Mouse (Mus musculus) kidney, embryonic 15.5 days (tissue): ENCODE measurements at regions not wholly inside any gene's neighbourhood (a gene's known extent, or its start where the extent isn't known, plus 50 kb on each side); places are given as distances from the start of the nearest gene placed in this dataset.

ENCODE experiments used
- ATAC-seq: fragments of 200-750 bp; cut with Nextera tagmentation; replicated peaks from 2 replicates; pipeline ENCODE4 v1.8.0; 2017; ENCODE audit warnings: moderate TSS enrichment; ENCODE audit not compliant: low FRiP score
- H3K27ac ChIP-seq: fragments of 300-500 bp; sonication (generic); 2 replicates; pipeline ENCODE4 v1.5.1; 2015; ENCODE audit warnings: mild to moderate bottlenecking, inconsistent platforms
- H3K27me3 ChIP-seq: fragments of 300-500 bp; sonication (generic); 2 replicates; pipeline ENCODE4 v1.6.1; 2015; ENCODE audit warnings: inconsistent platforms
- H3K36me3 ChIP-seq: fragments of 300-500 bp; sonication (generic); 2 replicates; pipeline ENCODE4 v1.6.1; 2015; ENCODE audit warnings: inconsistent platforms
- H3K4me1 ChIP-seq: fragments of 300-500 bp; sonication (generic); 2 replicates; pipeline ENCODE4 v1.6.1; 2015; ENCODE audit warnings: inconsistent platforms
- H3K4me2 ChIP-seq: fragments of 300-500 bp; sonication (generic); 2 replicates; pipeline ENCODE4 v1.6.1; 2015; ENCODE audit warnings: moderate library complexity, mild to moderate bottlenecking, inconsistent platforms
- H3K4me3 ChIP-seq: fragments of 300-500 bp; sonication (generic); replicated peaks from 2 replicates; pipeline ENCODE4 v1.5.1; 2015; ENCODE audit warnings: mild to moderate bottlenecking, inconsistent platforms
- H3K9ac ChIP-seq: fragments of 300-500 bp; sonication (generic); 2 replicates; pipeline ENCODE4 v1.6.1; 2015; ENCODE audit warnings: mild to moderate bottlenecking, inconsistent platforms
- H3K9me3 ChIP-seq: fragments of 300-500 bp; sonication (generic); replicated peaks from 2 replicates; pipeline ENCODE4 v1.6.1; 2016; ENCODE audit warnings: inconsistent platforms
- WGBS: fragments of 180-500 bp; shearing (Covaris S2); methylation state at CpG from one replicate; pipeline ENCODE4 v1.1.7; 2015; ENCODE audit warnings: mixed read lengths; 5-methylcytosine and 5-hydroxymethylcytosine counted together

DNA sequence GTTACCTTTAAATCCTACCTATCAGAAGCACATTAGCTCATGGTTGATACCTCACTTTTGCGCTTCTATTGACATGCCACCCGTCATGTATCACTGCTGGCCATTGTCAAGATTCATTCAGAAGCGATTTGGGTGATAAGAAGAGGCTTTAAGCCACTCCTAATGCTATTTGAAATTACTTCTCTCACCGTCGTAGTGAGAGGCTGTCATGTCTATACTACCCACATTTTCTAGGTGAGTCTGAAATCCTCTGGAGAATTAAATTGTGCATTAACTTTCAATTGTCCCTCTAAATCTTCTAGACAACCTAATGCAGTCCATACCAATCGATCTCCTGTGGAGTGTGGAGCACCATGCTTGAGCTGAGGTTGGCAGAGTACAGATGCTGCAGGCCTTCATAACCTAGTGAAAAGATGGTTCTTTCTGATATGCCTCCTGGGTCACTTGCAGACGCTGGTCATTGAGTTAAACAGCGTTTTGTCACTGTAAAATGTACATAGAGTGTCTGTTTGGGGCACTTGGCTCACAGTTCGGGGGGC lies 312.5 kb downstream of the Hace1 start:
- WGBS = 85% methylated on average over 9 of the region's 9 CpGs
- no peak overlapping the region for H3K4me3 ChIP-seq
- H3K36me3 ChIP-seq = no peaks in the 10 kb centered on the region
- peaks cover 8% of the 10 kb centered on the region for H3K4me1 ChIP-seq
- no peaks in the 10 kb centered on the region for H3K9me3 ChIP-seq
- peak overlapping the region; percentile 73 for H3K27ac ChIP-seq
- peak; percentile 40; the same call in 1 of the 2 replicates for ATAC-seq
- no peak overlapping the region for H3K9ac ChIP-seq
- peak overlapping the region; percentile 40; the same call in 1 of the 2 replicates for H3K4me2 ChIP-seq
- H3K27me3 ChIP-seq = no peaks in the 10 kb centered on the region

DNA sequence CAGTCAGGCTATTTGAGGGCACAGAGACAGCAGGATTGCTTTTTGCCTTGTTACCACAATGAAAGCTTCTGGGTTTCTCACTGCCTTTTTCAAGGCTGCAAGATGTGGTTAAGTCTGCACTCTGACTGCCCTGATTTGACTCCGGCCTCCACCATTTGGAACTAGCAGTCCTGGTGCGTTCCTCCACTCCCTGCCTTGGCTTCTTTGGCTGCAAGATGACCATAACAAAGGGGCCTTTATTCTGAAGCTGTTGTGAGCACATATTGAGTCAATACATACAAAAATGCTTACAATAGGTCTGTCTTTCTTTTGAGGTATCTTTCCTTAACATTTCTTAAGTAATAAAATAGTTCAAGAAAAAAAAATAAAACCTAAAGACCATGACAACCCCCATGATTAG lies 314.8 kb downstream of the Hace1 start:
- no peaks in the 10 kb centered on the region for H3K9me3 ChIP-seq
- no peaks in the 10 kb centered on the region for H3K36me3 ChIP-seq
- no peaks in the 10 kb centered on the region for H3K27me3 ChIP-seq
- ATAC-seq = no peak
- H3K9ac ChIP-seq = no peak overlapping the region
- WGBS = 86% methylated on average over 2 of the region's 2 CpGs
- H3K4me1 ChIP-seq = peaks cover 8% of the 10 kb centered on the region
- H3K4me3 ChIP-seq = no peak overlapping the region
- no peak overlapping the region for H3K4me2 ChIP-seq
- H3K27ac ChIP-seq = no peak overlapping the region

DNA sequence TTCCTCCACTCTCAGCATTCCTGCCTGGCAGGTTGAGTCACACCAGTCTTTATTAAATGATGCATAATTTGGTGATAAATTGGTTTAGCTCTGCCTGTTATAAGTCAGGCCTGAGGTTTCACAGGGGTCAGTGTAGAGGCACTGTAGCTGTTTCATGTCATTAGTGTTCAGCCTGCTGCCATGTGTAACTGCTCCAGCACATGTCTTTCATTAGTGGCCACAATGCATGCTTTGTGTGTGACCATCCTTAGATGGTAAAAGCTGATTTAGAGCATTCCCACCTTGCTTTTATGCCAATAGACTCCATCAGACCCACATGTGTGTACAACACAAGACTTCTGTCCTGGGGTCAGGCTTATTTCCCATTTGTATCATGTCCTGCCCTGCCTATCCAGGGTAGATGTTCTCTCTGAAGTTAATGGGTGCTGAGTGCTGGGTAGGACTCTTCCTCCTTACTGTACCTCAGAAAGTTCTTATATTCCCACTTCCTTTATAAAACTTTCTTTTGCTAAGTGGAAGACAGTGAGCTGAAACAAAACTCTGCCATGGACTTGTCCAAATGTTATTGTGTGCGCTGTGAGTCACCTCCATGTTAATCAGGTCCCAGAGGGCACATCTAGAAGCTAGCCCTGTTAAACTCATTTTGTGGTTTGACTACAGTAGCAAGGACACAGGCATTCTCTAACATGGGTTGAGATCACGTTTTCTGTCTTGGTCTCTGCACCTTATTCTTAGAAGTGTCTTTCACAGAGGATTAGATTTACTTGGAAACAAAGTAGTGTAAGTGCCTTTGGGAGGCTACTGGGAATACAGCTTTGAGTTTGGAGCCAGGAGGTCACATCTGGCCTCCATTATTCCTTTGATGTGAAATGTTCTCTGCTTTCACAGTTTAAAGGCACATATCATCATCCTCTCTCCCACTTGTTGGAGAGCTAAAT lies 316.5 kb downstream of the Hace1 start:
- ATAC-seq = no peak
- WGBS = 47% methylated on average over 2 of the region's 2 CpGs
- no peak overlapping the region for H3K4me2 ChIP-seq

DNA sequence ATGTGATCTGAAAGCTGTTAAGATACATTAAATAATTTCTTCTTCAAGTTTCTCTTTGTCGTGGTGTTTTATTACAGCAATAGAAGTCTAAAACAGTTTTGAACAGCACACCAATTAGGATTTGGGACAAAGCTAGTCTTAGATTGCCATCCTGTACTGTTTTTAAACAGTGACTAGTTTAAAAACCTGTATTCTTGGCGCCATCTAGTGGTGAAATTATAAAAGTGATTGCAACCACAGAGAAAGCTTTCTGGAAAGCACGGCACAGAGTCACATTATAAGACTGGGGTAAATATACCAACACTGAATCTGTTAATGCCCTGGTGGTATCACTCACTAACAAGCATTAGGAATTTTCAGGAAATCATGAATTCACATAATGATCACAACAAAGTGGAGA lies 339.3 kb downstream of the Hace1 start:
- ATAC-seq = 0 out of 2 replicates have a peak, but pooled peaks have one; percentile 36
- no peak overlapping the region for H3K4me3 ChIP-seq
- H3K4me2 ChIP-seq = no peak overlapping the region
- H3K36me3 ChIP-seq = no peaks in the 10 kb centered on the region
- no peak overlapping the region for H3K9ac ChIP-seq
- H3K27me3 ChIP-seq = no peaks in the 10 kb centered on the region
- H3K27ac ChIP-seq = no peak overlapping the region
- 0 out of 2 replicates have a peak, but pooled peaks cover 5% of the 10 kb centered on the region for H3K9me3 ChIP-seq
- H3K4me1 ChIP-seq = no peaks in the 10 kb centered on the region
- WGBS = 18% methylated on average over 3 of the region's 3 CpGs

More for the DNA sequence above, 316.5 kb downstream of the Hace1 start:
- Histone ChIP-seq H3K27me3 (no peaks in the 10 kb centered on the region), H3K4me3 (no peak overlapping the region), H3K27ac (no peak overlapping the region), H3K4me1 (peaks cover 3% of the 10 kb centered on the region; the same call in 1 of the 2 replicates), H3K9ac (no peak overlapping the region), H3K36me3 (no peaks in the 10 kb centered on the region), H3K9me3 (no peaks in the 10 kb centered on the region)

DNA sequence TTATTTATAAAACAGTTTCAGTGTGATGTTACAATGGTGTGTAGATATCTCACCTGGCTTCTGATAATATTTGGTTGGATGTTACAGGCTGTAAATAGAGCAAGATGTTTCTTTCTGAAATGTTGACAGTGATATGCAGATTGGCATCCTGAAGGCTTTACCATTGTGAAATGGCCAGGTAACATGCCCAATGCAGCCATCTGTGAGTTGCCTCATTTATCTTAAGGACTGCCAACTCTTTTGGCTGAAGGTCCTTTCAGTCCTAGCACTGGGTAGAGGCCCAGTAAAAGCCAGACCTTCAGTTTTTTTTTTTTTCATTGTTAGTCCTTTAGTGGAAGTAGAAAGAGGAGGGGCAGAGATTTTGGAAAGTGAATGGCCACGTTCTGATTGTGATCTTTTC lies 348.1 kb downstream of the Hace1 start:
- 53% methylated on average over 1 of the region's 1 CpGs for WGBS
- Histone ChIP-seq H3K9me3 (no peaks in the 10 kb centered on the region), H3K4me2 (no peak overlapping the region), H3K27me3 (no peaks in the 10 kb centered on the region), H3K9ac (no peak overlapping the region), H3K4me3 (no peak overlapping the region), H3K36me3 (no peaks in the 10 kb centered on the region), H3K27ac (no peak overlapping the region), H3K4me1 (no peaks in the 10 kb centered on the region)
- ATAC-seq = no peak

DNA sequence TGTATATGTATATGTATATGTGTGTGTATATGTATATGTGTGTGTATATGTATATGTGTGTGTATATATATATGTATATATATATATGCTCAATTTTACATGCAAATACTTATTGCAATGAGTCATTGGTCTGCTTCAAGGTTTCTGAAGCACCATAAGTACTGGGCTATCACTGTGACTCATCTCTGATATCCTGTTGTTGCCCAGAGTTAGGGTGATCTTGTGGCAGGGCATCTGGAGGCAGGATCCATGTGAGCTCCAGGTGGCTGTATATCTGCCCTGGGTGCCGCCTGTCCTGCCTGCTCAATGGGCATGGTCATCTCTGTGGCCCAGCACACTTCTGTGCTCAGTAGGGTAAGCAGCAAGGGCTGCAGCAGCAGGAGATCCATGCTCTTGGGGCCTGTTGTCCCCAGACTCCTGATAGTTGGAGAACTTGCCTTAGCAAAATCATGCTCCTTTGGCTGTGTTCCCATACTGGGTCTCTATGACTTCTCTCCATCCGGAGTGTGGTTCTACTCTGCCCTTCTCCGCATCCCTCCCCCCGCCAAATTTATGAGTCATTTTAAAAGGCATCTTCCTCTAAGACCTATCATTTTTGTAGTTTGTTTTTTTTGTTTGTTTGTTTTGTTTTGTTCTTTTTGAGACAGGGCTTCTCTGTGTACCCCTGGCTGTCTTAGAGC lies 356.1 kb downstream of the Hace1 start:
- Histone ChIP-seq H3K4me3 (no peak overlapping the region), H3K27me3 (no peaks in the 10 kb centered on the region), H3K4me2 (no peak overlapping the region), H3K9me3 (no peaks in the 10 kb centered on the region), H3K9ac (no peak overlapping the region), H3K36me3 (no peaks in the 10 kb centered on the region), H3K4me1 (no peaks in the 10 kb centered on the region), H3K27ac (no peak overlapping the region)
- no peak for ATAC-seq
- 88% methylated on average over 4 of the region's 4 CpGs for WGBS

DNA sequence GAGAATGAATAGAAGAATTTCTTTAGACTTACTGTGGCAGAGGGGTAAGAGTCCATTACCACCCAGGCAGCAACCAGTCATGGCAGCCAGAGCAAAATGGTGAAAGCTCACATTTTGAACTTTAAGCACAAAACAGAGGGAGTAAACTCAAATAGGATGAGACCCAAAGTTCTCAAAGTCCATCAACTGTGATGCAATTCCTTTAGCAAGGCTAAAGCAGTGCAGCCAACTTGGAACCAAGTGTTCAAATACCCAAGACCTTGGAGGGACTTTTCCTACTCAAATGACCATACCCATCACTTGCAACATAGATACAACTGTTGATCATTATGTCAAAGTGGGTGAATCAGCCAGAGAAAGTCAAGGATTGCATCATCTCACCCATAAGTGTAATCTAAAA lies 380.1 kb downstream of the Hace1 start:
- H3K4me2 ChIP-seq = no peak overlapping the region
- no peak overlapping the region for H3K27ac ChIP-seq
- no peak overlapping the region for H3K4me3 ChIP-seq
- H3K4me1 ChIP-seq = no peaks in the 10 kb centered on the region
- H3K9ac ChIP-seq = no peak overlapping the region
- no peaks in the 10 kb centered on the region for H3K36me3 ChIP-seq
- no peaks in the 10 kb centered on the region for H3K27me3 ChIP-seq
- no peaks in the 10 kb centered on the region for H3K9me3 ChIP-seq
- no peak for ATAC-seq

DNA sequence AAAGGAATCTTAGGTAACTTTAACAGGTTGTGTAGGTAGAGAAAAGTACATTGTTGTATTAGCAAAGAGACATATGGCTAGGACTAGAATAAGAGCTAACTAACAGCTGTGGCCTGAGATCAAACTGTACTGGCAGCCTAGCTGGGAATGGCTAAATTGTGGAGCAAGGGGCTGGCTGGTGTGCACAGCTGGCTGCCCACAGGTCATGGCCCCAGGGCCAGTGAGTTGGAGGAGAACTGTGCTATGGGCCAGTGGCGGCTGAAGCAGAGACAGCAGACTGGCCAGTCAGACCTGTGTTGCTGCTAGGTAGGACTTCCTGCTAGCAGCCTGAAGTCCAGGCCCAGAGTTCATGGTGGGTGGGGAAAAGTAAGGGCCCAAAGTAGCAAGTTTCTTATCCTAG lies 394.6 kb downstream of the Hace1 start:
- Histone ChIP-seq H3K4me2 (no peak overlapping the region), H3K27ac (no peak overlapping the region), H3K9me3 (no peaks in the 10 kb centered on the region), H3K9ac (no peak overlapping the region), H3K36me3 (no peaks in the 10 kb centered on the region), H3K27me3 (no peaks in the 10 kb centered on the region), H3K4me1 (no peaks in the 10 kb centered on the region; the same call in 1 of the 2 replicates), H3K4me3 (no peak overlapping the region)
- ATAC-seq = peak; percentile 58; the same call in 1 of the 2 replicates
- WGBS = 32% methylated on average over 1 of the region's 1 CpGs

DNA sequence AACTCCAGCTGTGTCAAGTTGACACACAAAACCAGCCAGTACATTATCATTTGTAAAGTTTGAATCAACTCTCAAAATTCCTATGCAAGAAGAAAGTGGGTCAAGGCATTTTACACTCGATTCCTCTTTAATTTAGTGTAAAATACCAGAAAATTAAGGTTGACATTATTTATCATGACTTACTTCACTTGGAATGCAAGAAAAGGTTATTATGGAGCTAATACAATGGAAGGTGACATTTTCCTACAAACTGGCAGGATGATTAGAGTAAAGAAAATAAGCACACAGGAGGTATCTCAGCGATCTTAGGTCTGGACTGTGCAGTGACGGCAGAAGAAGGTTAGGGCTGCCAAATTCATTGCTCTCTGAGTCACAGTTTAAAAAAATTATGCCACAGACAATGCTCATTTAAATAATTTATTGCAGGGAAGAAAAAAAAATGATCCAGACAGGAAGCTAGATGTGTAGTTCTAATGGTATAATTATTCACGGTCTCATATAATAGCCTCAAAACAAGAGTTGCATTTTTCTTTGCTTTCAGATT lies 405.2 kb downstream of the Hace1 start:
- no peaks in the 10 kb centered on the region for H3K27me3 ChIP-seq
- H3K4me3 ChIP-seq = no peak overlapping the region
- ATAC-seq = no peak
- H3K4me2 ChIP-seq = no peak overlapping the region
- WGBS = 52% methylated on average over 4 of the region's 4 CpGs
- no peaks in the 10 kb centered on the region for H3K4me1 ChIP-seq
- H3K9me3 ChIP-seq = no peaks in the 10 kb centered on the region
- H3K36me3 ChIP-seq = no peaks in the 10 kb centered on the region
- no peak overlapping the region for H3K27ac ChIP-seq
- no peak overlapping the region for H3K9ac ChIP-seq

DNA sequence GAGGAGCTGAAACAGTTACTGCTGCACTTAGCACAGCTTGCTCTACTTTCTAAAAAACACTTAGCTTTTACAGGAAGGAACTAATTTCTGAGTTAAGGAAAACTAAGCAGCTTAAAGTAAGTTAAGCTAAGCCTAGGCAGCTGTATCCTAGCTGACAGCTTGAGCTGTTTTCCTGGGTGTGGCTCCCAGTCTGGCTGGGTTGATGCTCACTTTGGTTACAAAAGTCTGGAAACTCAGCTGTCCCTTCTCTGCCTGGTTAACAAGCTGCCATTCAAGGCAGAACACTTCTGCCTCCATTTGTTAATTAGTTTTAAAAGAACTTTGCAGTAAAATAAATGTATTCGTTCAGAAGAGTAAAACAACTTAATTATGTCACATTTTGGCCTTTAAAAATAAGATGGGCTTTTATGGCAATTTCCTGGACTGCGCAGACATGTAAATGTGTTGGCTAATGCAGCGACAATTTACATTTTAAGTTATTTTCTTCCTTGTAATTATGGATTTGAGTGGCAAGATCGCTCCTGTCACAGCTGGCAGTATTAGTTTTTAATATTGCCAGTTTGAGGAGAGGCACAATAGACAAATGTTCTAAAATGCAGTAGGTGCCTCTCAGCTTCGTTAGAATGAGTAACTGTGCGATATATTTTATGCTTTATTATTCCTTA lies 406.2 kb downstream of the Hace1 start:
- no peaks in the 10 kb centered on the region for H3K36me3 ChIP-seq
- H3K9ac ChIP-seq = no peak overlapping the region
- no peak overlapping the region for H3K27ac ChIP-seq
- no peak overlapping the region for H3K4me3 ChIP-seq
- H3K4me1 ChIP-seq = no peaks in the 10 kb centered on the region
- H3K4me2 ChIP-seq = no peak overlapping the region
- ATAC-seq = no peak
- H3K27me3 ChIP-seq = no peaks in the 10 kb centered on the region
- WGBS = 88% methylated on average over 6 of the region's 6 CpGs
- no peaks in the 10 kb centered on the region for H3K9me3 ChIP-seq

DNA sequence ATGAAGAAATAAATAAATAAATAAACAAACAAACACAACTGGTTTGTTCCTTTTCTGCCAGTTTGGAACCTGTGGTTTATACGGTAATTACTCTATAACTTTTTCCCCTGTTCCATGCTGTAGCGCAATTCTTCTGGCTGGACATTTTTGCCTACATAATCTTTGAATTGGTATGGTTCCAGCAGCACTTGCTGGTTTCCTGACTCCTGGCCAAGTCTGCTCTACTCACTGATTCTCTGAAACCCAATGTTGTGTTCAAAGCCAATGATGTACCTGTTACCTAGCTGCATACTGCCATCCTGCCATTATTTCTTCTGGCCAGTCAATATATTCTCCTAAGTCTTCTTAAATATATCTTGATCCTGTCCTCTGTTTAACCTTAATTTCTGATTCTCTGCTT lies 408.7 kb downstream of the Hace1 start:
- no peak overlapping the region for H3K27ac ChIP-seq
- no peak overlapping the region for H3K4me2 ChIP-seq
- H3K27me3 ChIP-seq = no peaks in the 10 kb centered on the region
- no peak for ATAC-seq
- H3K4me1 ChIP-seq = no peaks in the 10 kb centered on the region
- H3K36me3 ChIP-seq = no peaks in the 10 kb centered on the region
- no peaks in the 10 kb centered on the region for H3K9me3 ChIP-seq
- no peak overlapping the region for H3K4me3 ChIP-seq
- 98% methylated on average over 2 of the region's 2 CpGs for WGBS
- no peak overlapping the region for H3K9ac ChIP-seq
